Mouse (Mus musculus) liver, postnatal 0 days (tissue): ENCODE measurements around the gene Hpn.

ENCODE experiments used
- CTCF ChIP-seq: sonication (generic); IDR thresholded peaks from 2 replicates; pipeline ENCODE4 v1.5.1; 2016; ENCODE audit warnings: antibody characterized with exemption, low read depth
- EP300 ChIP-seq: IDR thresholded peaks from 2 replicates; pipeline ENCODE4 v1.6.1; 2016; ENCODE audit warnings: antibody characterized with exemption, low read depth, mild to moderate bottlenecking

DNA sequence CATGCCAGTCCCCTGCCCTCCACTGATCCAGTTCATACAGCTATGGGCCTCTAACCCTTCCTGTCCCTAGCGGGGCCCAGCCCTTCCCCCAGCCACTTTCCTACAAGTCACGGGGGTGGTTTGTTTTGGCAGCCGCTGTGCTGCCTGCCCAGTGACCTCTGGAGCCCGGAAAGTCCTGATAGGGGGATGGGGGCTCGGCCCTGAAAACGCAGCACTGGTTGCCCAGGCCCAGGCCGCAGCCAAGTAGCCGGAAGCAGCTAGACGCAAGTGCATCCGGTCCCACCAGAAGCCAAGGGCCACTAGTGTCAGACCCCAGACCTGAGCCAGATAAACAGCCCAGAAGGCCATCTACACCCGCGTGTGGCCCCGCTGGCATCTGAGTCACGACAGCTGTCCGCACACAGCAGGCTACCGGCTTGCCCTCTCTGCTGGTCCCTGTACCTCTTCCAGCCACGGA lies 525 bp upstream of the Hpn start:
- TF ChIP-seq CTCF (no peak), EP300 (peak; percentile 71; the same call in 1 of the 2 replicates)
